Mouse (Mus musculus) hindbrain, postnatal 0 days (tissue): Measurements from ENCODE around the gene Tmem184b. TPM values are rescaled to one million over a fixed set of nuclear protein-coding genes. Genes with fewer than 3 reads are reported as not detected.

ENCODE experiments used
- ATAC-seq: fragments of 200-750 bp; cut with Nextera tagmentation; 2 replicates; pipeline ENCODE4 v1.8.0; 2017; ENCODE audit warnings: mild to moderate bottlenecking, moderate TSS enrichment, moderate library complexity
- DNase-seq: peaks from one replicate; pipeline ENCODE4 v3.0.0-alpha.2; 2015; ENCODE audit warnings: low spot score
- H3K27ac ChIP-seq: fragments of 300-500 bp; sonication (generic); 2 replicates; pipeline ENCODE4 v1.5.1; 2014; ENCODE audit warnings: mild to moderate bottlenecking
- H3K27me3 ChIP-seq: fragments of 300-500 bp; sonication (generic); 2 replicates; pipeline ENCODE4 v1.6.1; 2014; ENCODE audit warnings: low read length, mixed read lengths; ENCODE audit not compliant: insufficient read depth
- H3K36me3 ChIP-seq: fragments of 300-500 bp; sonication (generic); 2 replicates; pipeline ENCODE4 v1.6.1; 2014; ENCODE audit warnings: low read length, mixed read lengths; ENCODE audit not compliant: insufficient read depth
- H3K4me1 ChIP-seq: fragments of 300-500 bp; sonication (generic); 2 replicates; pipeline ENCODE4 v1.6.1; 2014; ENCODE audit warnings: antibody characterized with exemption, low read length, mixed read lengths; ENCODE audit not compliant: insufficient read depth
- H3K4me2 ChIP-seq: fragments of 300-500 bp; sonication (generic); 2 replicates; pipeline ENCODE4 v1.6.1; 2014; ENCODE audit warnings: low read depth, mild to moderate bottlenecking, low read length, moderate library complexity, mixed read lengths
- H3K4me3 ChIP-seq: fragments of 300-500 bp; sonication (generic); 2 replicates; pipeline ENCODE4 v1.5.1; 2014; ENCODE audit warnings: low read length
- H3K9ac ChIP-seq: fragments of 300-500 bp; sonication (generic); replicated peaks from 2 replicates; pipeline ENCODE4 v1.6.1; 2014; ENCODE audit warnings: mild to moderate bottlenecking, low read length, moderate library complexity, mixed read lengths
- H3K9me3 ChIP-seq: fragments of 300-500 bp; sonication (generic); 2 replicates; pipeline ENCODE4 v1.6.1; 2016; ENCODE audit warnings: low read length, mixed read lengths
- CTCF ChIP-seq: IDR thresholded peaks from 2 replicates; pipeline ENCODE4 v1.5.1; 2016; ENCODE audit warnings: antibody characterized with exemption, control low read depth, low read depth
- WGBS: fragments of 180-500 bp; shearing (Covaris S2); extraction: QIAGEN DNeasy Blood & Tissue Kit; methylation state at CpG from one replicate; pipeline ENCODE4 v1.1.7; 2014; 5-methylcytosine and 5-hydroxymethylcytosine counted together
- microRNA counts: library from miRNA; unstranded; fragments of <30 nt; microRNA quantifications from one replicate; lab custom pipeline; 2015
- microRNA-seq, 2 experiments: library from miRNA; unstranded; fragments of <30 nt; microRNA quantifications; one replicate each; pipeline ENCODE4; 2016
- polyA plus RNA-seq: library from polyadenylated mRNA; unstranded; fragments of >200 nt; fragmentation: Nextera tagmentation; extraction: Ambion mirVana; gene quantifications from 2 replicates; pipeline ENCODE4 v1.2.1, GENCODE M21; 2015
- total RNA-seq: library from RNA; depleted of rRNA; stranded (reverse); fragments of >200 nt; gene quantifications from 2 replicates; pipeline ENCODE4 v1.2.3, GENCODE M21; 2014; rRNA removed

Gene Tmem184b
- total and polyA plus RNA-seq, 2 experiments from 2014 or later, result 31.6 to 72.4 TPM

DNA sequence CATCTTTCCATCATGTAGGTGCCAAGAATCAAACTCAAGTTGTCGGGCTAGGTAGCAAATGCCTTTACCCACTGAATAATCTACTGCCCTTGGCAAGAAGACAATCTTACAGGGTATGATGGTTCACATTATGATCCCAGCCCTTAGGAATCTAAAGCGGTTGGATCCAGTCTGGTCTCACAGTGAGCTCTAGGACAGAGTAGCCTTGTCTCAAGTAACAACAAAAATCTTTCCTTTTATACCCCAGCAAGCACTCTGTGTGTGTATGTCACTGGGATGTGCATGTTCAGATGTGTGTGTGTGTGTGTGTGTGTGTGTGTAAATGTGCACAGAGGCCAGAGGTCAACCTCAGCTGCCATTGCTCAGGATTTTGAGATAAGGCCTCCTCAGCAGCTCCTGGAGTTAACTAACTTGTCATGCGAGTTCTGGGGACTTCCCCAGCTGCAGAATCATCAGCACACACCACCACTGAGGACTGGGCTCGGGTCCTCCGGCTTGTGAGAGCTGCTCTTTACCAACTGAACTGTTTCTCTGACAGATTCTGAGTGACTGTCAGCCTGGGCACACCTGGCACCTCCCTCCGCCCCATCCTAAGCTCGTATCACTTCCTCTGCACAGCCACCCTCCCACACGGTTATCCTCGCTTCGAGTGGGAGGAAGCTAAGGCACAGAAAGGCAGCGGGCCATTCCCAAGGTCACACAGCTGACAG, 80.9 kb downstream of the Tmem184b start:
- Histone ChIP-seq H3K4me3 (no peak overlapping the region), H3K9me3 (no peaks in the 10 kb centered on the region), H3K27me3 (no peaks in the 10 kb centered on the region), H3K4me1 (peaks cover 17% of the 10 kb centered on the region), H3K36me3 (no peaks in the 10 kb centered on the region), H3K27ac (no peak overlapping the region), H3K9ac (no peak overlapping the region), H3K4me2 (no peak overlapping the region)
- 75% methylated on average over 11 of the region's 11 CpGs for WGBS
- no peak for TF ChIP-seq CTCF
- DNase-seq (no peak), ATAC-seq (no peak)

DNA sequence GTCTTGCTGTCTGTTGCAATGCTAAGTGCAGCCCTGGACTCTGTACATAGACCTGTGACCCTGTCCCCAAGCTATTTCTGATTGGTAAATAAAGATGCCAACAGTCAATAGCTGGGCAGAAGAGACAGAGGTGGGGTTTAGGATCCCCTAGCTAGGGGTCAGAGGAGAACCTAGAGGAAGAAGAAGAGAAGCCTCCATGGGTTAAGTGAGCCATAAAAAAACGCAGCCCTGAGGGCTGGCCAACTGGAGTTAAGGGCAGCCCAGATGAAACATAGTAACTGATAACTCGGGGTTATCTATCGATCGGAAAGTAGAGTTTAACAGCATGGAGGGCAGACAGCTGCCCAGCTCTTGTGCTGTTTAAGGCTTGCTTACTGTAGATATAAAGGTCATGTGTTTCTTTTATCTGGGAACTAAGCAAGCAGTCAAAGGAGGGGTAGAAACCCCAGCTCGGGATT, 81.6 kb downstream of the Tmem184b start:
- Histone ChIP-seq H3K36me3 (no peaks in the 10 kb centered on the region), H3K9me3 (no peaks in the 10 kb centered on the region), H3K27me3 (no peaks in the 10 kb centered on the region), H3K9ac (no peak overlapping the region), H3K4me1 (0 out of 2 replicates have a peak, but pooled peaks cover 10% of the 10 kb centered on the region), H3K4me3 (no peak overlapping the region), H3K4me2 (no peak overlapping the region), H3K27ac (no peak overlapping the region)
- no peak for TF ChIP-seq CTCF
- WGBS, result 86% methylated on average over 5 of the region's 5 CpGs
- ATAC-seq (no peak), DNase-seq (no peak)

DNA sequence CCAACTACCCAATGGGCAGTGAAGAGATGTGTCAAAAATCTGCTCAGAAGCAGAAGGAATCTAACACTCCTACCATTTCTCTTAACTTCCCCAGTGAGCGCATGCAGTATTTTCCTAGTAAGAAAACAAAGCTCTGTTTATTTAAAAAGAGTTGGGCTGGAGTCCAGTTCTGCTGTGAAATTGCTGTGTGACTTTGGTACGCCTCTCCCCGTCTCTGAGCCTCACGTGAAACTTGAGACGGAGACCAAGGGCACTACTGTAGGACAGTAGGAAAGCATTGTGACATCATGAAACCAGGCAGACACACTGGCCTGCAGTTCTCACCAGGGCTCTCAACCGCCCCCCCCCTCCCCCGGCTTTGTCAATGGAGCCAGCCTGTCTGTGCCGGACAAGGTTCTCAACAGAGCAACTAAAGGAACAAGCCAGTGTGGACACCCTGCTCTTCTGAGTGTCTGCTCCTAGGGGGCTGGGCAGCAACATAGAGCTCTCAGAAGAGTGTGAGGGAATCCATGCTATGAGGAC, 89.5 kb downstream of the Tmem184b start:
- Histone ChIP-seq H3K9ac (no peak overlapping the region), H3K4me1 (no peaks in the 10 kb centered on the region), H3K4me2 (no peak overlapping the region), H3K36me3 (no peaks in the 10 kb centered on the region), H3K27me3 (no peaks in the 10 kb centered on the region), H3K27ac (no peak overlapping the region), H3K9me3 (no peaks in the 10 kb centered on the region), H3K4me3 (no peak overlapping the region)
- 62% methylated on average over 8 of the region's 8 CpGs for WGBS
- DNase-seq (no peak), ATAC-seq (peak; percentile 74; the same call in 1 of the 2 replicates)
- TF ChIP-seq CTCF, result no peak

MicroRNAs within 50 kb of the gene (microRNA counts, 519-probe panel; counts per million panel counts)
- microRNA mmu-miR-1943 (lab: Ali Mortazavi, UCI), result not detected

Small RNA genes lying within 50 kb of the gene (microRNA-seq; reads per million reads assigned to microRNA genes)
- gene Mir1943, result 1.2 to 2.5 reads per million in 2 experiments

Other genes starting within 250 kb of the Tmem184b start
- 36.2 and 40.3 TPM in 2 replicates for gene Sox10, start 238.3 kb downstream of the Tmem184b start, total RNA-seq
- gene Sox10, start 238.3 kb downstream of the Tmem184b start, polyA plus RNA-seq, result 14.2 and 15.2 TPM in 2 replicates
- gene Pick1, start 174.4 kb downstream of the Tmem184b start, total RNA-seq, result 59.4 and 68.0 TPM in 2 replicates
- gene Pick1, start 174.4 kb downstream of the Tmem184b start, polyA plus RNA-seq, result 67.7 and 70.0 TPM in 2 replicates
- 0.61 and 1.7 TPM in 2 replicates for gene Gm49486, start 174.2 kb downstream of the Tmem184b start, total RNA-seq
- gene Gm49486, start 174.2 kb downstream of the Tmem184b start, polyA plus RNA-seq, result 1.5 and 2.1 TPM in 2 replicates
- 1.0 and 2.0 TPM in 2 replicates for gene Slc16a8, start 148.8 kb downstream of the Tmem184b start, total RNA-seq
- gene Slc16a8, start 148.8 kb downstream of the Tmem184b start, polyA plus RNA-seq, result 3.1 and 3.7 TPM in 2 replicates
- gene Baiap2l2, start 118.0 kb downstream of the Tmem184b start, total RNA-seq, result 1.7 and 2.3 TPM in 2 replicates
- 6.5 and 6.8 TPM in 2 replicates for gene Baiap2l2, start 118.0 kb downstream of the Tmem184b start, polyA plus RNA-seq
- gene Pla2g6, start 75.2 kb downstream of the Tmem184b start, total RNA-seq, result 24.3 and 28.8 TPM in 2 replicates
- 15.2 and 15.7 TPM in 2 replicates for gene Pla2g6, start 75.2 kb downstream of the Tmem184b start, polyA plus RNA-seq
- 4.0 and 5.4 TPM in 2 replicates for gene Maff, start 56.9 kb downstream of the Tmem184b start, total RNA-seq
- gene Maff, start 56.9 kb downstream of the Tmem184b start, polyA plus RNA-seq, result 1.7 and 2.0 TPM in 2 replicates
- 323 and 374 TPM in 2 replicates for gene Csnk1e, start 52.0 kb upstream of the Tmem184b start, total RNA-seq
- gene Csnk1e, start 52.0 kb upstream of the Tmem184b start, polyA plus RNA-seq, result 158 and 178 TPM in 2 replicates
- 0.50 and 0.94 TPM in 2 replicates for gene Kcnj4, start 101.7 kb upstream of the Tmem184b start, total RNA-seq
- gene Kcnj4, start 101.7 kb upstream of the Tmem184b start, polyA plus RNA-seq, result not detected in 2 replicates
- gene Kdelr3, start 112.8 kb upstream of the Tmem184b start, total RNA-seq, result 6.4 and 9.6 TPM in 2 replicates
- 8.1 and 9.5 TPM in 2 replicates for gene Kdelr3, start 112.8 kb upstream of the Tmem184b start, polyA plus RNA-seq
- 291 and 334 TPM in 2 replicates for gene Ddx17, start 143.2 kb upstream of the Tmem184b start, total RNA-seq
- 33.5 and 34.2 TPM in 2 replicates for gene Ddx17, start 143.2 kb upstream of the Tmem184b start, polyA plus RNA-seq
- gene Dmc1, start 201.5 kb upstream of the Tmem184b start, total RNA-seq, result 0.36 and 0.37 TPM in 2 replicates
- 1.1 and 1.4 TPM in 2 replicates for gene Dmc1, start 201.5 kb upstream of the Tmem184b start, polyA plus RNA-seq